Mouse (Mus musculus) heart, postnatal 0 days (tissue): ENCODE data around the gene Catsper2. TPM values are rescaled to one million over a fixed set of nuclear protein-coding genes. Genes with fewer than 3 reads are reported as not detected.
A peak's percentile ranks its signal among the peaks of the same experiment; 100 is the strongest.

Experiments
- ATAC-seq: fragments of 200-750 bp; cut with Nextera tagmentation; 2 replicates; pipeline ENCODE4 v1.8.0; 2017; ENCODE audit warnings: low read depth, moderate number of reproducible peaks, moderate library complexity; ENCODE audit not compliant: insufficient read depth
- DNase-seq: peaks from one replicate; pipeline ENCODE4 v3.0.0-alpha.2; 2016; ENCODE audit warnings: low spot score
- H3K27ac ChIP-seq: fragments of 300-500 bp; sonication (generic); 2 replicates; pipeline ENCODE4 v1.5.1; 2014; ENCODE audit warnings: low read depth, mild to moderate bottlenecking
- H3K27me3 ChIP-seq: fragments of 300-500 bp; sonication (generic); 2 replicates; pipeline ENCODE4 v1.6.1; 2014; ENCODE audit warnings: low read length, mixed read lengths; ENCODE audit not compliant: control insufficient read depth, insufficient read depth
- H3K36me3 ChIP-seq: fragments of 300-500 bp; sonication (generic); replicated peaks from 2 replicates; pipeline ENCODE4 v1.6.1; 2014; ENCODE audit warnings: low read length, mixed read lengths; ENCODE audit not compliant: control insufficient read depth, insufficient read depth
- H3K4me1 ChIP-seq: fragments of 300-500 bp; sonication (generic); 2 replicates; pipeline ENCODE4 v1.6.1; 2014; ENCODE audit warnings: antibody characterized with exemption; ENCODE audit not compliant: control insufficient read depth, insufficient read depth
- H3K4me2 ChIP-seq: fragments of 300-500 bp; sonication (generic); 2 replicates; pipeline ENCODE4 v1.6.1; 2014; ENCODE audit warnings: low read depth, mild to moderate bottlenecking, low read length, moderate library complexity
- H3K4me3 ChIP-seq: fragments of 300-500 bp; sonication (generic); 2 replicates; pipeline ENCODE4 v1.5.1; 2014; ENCODE audit warnings: low read depth, low read length
- H3K9ac ChIP-seq: fragments of 300-500 bp; sonication (generic); replicated peaks from 2 replicates; pipeline ENCODE4 v1.6.1; 2014; ENCODE audit warnings: low read depth, low read length, mixed read lengths
- H3K9me3 ChIP-seq: fragments of 300-500 bp; sonication (generic); replicated peaks from 2 replicates; pipeline ENCODE4 v1.6.1; 2016; ENCODE audit warnings: low read length; ENCODE audit not compliant: control insufficient read depth
- CTCF ChIP-seq: IDR thresholded peaks from 2 replicates; pipeline ENCODE4 v1.5.1; 2016; ENCODE audit warnings: antibody characterized with exemption, control low read depth, low read depth
- EP300 ChIP-seq: IDR thresholded peaks from 2 replicates; pipeline ENCODE4 v1.6.1; 2016; ENCODE audit warnings: antibody characterized with exemption, low read depth
- WGBS: fragments of 180-500 bp; shearing (Covaris S2); extraction: QIAGEN DNeasy Blood & Tissue Kit; methylation state at CpG from one replicate; pipeline ENCODE4 v1.1.7; 2014; 5-methylcytosine and 5-hydroxymethylcytosine counted together
- polyA plus RNA-seq: library from polyadenylated mRNA; unstranded; fragments of >200 nt; fragmentation: Nextera tagmentation; extraction: Ambion mirVana; gene quantifications from 2 replicates; pipeline ENCODE4 v1.2.1, GENCODE M21; 2015
- total RNA-seq: library from RNA; depleted of rRNA; stranded (reverse); fragments of >200 nt; gene quantifications from 2 replicates; pipeline ENCODE4 v1.2.3, GENCODE M21; 2014; ENCODE audit warnings: low replicate concordance; rRNA removed

Gene Catsper2
- total RNA-seq (1.3 and 3.7 TPM in 2 replicates), polyA plus RNA-seq (4.5 and 5.2 TPM in 2 replicates)

GRCm38 (mm10) chr2:121413387-121414042, at the start of gene Catsper2, which contains the start of gene Pdia3:
Gene Catsper2, minus strand, starts transcription at chr2:121413792.
Gene Pdia3, plus strand, starts transcription at chr2:121413775.
- peak; percentile 96 for ATAC-seq
- Histone ChIP-seq H3K4me3 (peak within 1 kb of the TSS; percentile 80), H3K27ac (peak within 1 kb of the TSS; percentile 97), H3K9ac (peak within 1 kb of the TSS; percentile 91), H3K9me3 (no peaks in the 10 kb centered on the region), H3K36me3 (peaks cover 12% of the 10 kb centered on the region), H3K4me2 (peak within 1 kb of the TSS; percentile 72), H3K4me1 (peaks cover 19% of the 10 kb centered on the region; the same call in 1 of the 2 replicates), H3K27me3 (no peaks in the 10 kb centered on the region)
- TF ChIP-seq EP300, result no peak
- peak; percentile 47 for TF ChIP-seq CTCF
- WGBS, result under 1% methylated on average over 66 of the region's 68 CpGs
- peak; percentile 96 for DNase-seq

DNA sequence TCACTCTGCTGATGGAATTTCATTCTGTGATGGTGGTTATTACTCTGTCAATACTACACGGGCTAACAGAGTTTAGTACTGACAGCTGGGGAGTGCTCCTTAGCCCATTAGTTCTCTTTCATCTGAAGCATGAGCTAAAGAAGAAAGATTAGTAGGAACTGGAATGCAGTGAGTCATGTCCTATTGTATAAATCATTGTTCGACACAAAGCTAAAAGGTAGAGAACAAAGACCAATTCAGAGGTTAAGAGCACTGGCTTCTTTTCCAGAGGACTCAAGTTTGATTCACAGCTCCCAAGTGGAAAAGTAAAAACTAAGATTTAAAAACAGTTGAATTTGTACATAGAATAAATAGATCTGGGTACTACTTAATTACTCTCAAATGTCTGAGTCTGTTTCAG, 46.5 kb upstream of the Catsper2 start:
- no peak for DNase-seq
- no peak for ATAC-seq
- TF ChIP-seq CTCF (no peak), EP300 (no peak)
- H3K4me1 ChIP-seq, result peaks cover 6% of the 10 kb centered on the region
- H3K4me3 ChIP-seq, result no peak overlapping the region
- no peaks in the 10 kb centered on the region for H3K27me3 ChIP-seq
- peaks cover 12% of the 10 kb centered on the region for H3K36me3 ChIP-seq
- 53% methylated on average over 2 of the region's 2 CpGs for WGBS
- H3K27ac ChIP-seq, result no peak overlapping the region
- no peaks in the 10 kb centered on the region for H3K9me3 ChIP-seq
- no peak overlapping the region for H3K9ac ChIP-seq
- no peak overlapping the region for H3K4me2 ChIP-seq

DNA sequence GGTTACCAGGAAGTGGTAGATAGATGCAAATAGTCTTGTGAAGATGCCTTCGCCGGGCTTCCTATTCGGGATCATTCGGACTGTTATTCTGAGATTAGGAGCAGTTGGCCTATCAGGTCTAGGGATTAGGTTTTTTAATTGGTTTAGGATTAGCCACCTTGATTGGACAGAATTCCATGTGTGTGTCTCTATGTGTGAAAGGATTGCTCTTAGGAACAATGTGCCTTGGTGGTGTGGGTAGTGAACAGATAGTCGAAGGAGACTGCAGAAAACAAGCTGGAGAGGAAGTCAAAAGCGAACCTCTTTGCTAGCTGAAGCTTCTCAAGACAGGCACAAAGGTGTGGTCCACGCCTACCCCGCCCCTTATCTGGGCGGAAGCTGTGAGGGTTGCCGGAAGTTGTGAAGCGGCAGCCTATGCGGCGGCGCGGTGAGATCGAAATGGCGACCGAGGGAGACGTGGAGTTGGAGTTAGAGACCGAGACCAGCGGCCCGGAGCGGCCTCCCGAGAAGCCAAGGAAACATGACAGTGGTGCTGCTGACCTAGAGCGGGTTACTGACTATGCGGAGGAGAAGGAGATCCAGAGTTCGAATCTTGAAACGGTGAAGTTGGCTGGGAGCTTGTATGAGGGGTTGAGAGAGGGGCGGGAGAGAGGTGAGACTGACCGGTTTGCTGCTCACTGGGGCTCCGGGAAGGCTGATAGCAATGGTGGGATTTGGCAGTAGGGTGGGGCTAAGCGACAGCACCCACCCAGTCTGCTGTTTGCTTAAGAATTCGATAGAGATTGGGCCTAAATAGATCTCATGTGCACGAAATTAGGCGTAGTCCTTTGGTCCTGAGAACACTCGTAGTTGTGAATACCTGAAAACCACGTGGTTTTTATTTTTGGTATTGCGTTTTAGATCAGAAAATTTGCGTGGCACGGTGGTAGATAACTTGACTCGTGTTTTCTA, 43.4 kb upstream of the Catsper2 start, which contains the start of gene Serinc4:
Gene Serinc4, minus strand, starts transcription at position 90 of the 951 bp plus-strand sequence.
- Histone ChIP-seq H3K9ac (peak within 1 kb of the TSS; percentile 62), H3K36me3 (peaks cover 27% of the 10 kb centered on the region), H3K4me1 (peaks cover 24% of the 10 kb centered on the region), H3K27me3 (no peaks in the 10 kb centered on the region), H3K4me3 (peak within 1 kb of the TSS; percentile 62), H3K27ac (peak within 1 kb of the TSS; percentile 83), H3K4me2 (peak within 1 kb of the TSS; percentile 79), H3K9me3 (no peaks in the 10 kb centered on the region)
- TF ChIP-seq EP300 (no peak), CTCF (no peak)
- DNase-seq (peak; percentile 81), ATAC-seq (peak; percentile 84)
- 4% methylated on average over 41 of the region's 41 CpGs for WGBS

- no peak overlapping the region for H3K27ac ChIP-seq
- TF ChIP-seq CTCF, result no peak
- no peak for TF ChIP-seq EP300
- WGBS, result 71% methylated on average over 5 of the region's 5 CpGs
- no peak for DNase-seq
- peaks cover 33% of the 10 kb centered on the region for H3K4me1 ChIP-seq
- ATAC-seq, result no peak
- H3K36me3 ChIP-seq, result peaks cover 31% of the 10 kb centered on the region
- no peaks in the 10 kb centered on the region for H3K9me3 ChIP-seq
- no peaks in the 10 kb centered on the region for H3K27me3 ChIP-seq
- H3K4me2 ChIP-seq, result no peak overlapping the region
- no peak overlapping the region for H3K4me3 ChIP-seq
- H3K9ac ChIP-seq, result no peak overlapping the region
Observed at GRCm38 (mm10) chr2:121455534-121455933, 41.9 kb upstream of the Catsper2 start.

- H3K9ac ChIP-seq, result no peak overlapping the region
- H3K36me3 ChIP-seq, result peaks cover 29% of the 10 kb centered on the region
- DNase-seq (no peak), ATAC-seq (no peak)
- 86% methylated on average over 6 of the region's 6 CpGs for WGBS
- peak overlapping the region; percentile 61 for H3K27ac ChIP-seq
- H3K4me1 ChIP-seq, result peaks cover 33% of the 10 kb centered on the region
- TF ChIP-seq EP300 (no peak), CTCF (no peak)
- H3K9me3 ChIP-seq, result no peaks in the 10 kb centered on the region
- H3K4me2 ChIP-seq, result no peak overlapping the region
- H3K27me3 ChIP-seq, result no peaks in the 10 kb centered on the region
- H3K4me3 ChIP-seq, result no peak overlapping the region
Observed at GRCm38 (mm10) chr2:121453917-121454316, 40.3 kb upstream of the Catsper2 start.
